Mouse (Mus musculus): ENCODE results near the gene Mmp17. TPM values are rescaled to one million over a fixed set of nuclear protein-coding genes. Genes with fewer than 3 reads are reported as not detected.
"Not testable (repeated sequence)": the region's sequence is repeated elsewhere in the genome, so short reads cannot be mapped to it uniquely, and the experiment has no call there.

Gene Mmp17
- polyA plus RNA-seq, 1 experiment from 2014 or later = 0.30 TPM

DNA sequence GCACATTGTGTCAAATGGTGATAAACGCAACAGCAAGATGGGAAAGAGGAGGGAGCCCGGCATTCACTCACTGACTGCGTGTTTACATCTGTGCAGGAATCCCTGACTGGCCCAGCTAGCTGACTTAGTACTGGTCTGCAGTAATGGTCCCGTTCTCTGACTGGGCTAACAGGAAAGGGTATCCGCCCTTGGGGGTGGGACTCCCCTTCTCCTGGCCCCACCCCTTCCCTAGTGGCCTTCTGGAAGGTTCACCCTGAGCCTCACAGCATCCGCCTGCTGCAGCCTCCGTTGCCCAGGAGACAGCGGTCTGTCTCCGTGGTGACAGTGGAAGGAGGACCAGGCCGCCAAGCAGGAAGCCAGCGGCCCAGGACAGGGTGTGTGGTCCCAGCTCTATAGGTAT, 6.9 kb downstream of the Mmp17 start:
- ATAC-seq (ENCODE audit: low read depth) (no peak), DNase-seq (no peak)
- H3K9me3 ChIP-seq (replicated peaks) = no peaks in the 10 kb centered on the region
- H3K4me2 ChIP-seq = no peak overlapping the region
- H3K4me1 ChIP-seq (replicated peaks) = peaks cover 17% of the 10 kb centered on the region
- WGBS (ENCODE audit: insufficient replicate concordance) = 17% methylated on average over 11 of the region's 11 CpGs
- H3K27me3 ChIP-seq = peaks cover 38% of the 10 kb centered on the region
- no peaks in the 10 kb centered on the region for H3K36me3 ChIP-seq
- no peak overlapping the region for H3K4me3 ChIP-seq (replicated peaks)
- H3K27ac ChIP-seq = no peak overlapping the region
- no peak overlapping the region for H3K9ac ChIP-seq

DNA sequence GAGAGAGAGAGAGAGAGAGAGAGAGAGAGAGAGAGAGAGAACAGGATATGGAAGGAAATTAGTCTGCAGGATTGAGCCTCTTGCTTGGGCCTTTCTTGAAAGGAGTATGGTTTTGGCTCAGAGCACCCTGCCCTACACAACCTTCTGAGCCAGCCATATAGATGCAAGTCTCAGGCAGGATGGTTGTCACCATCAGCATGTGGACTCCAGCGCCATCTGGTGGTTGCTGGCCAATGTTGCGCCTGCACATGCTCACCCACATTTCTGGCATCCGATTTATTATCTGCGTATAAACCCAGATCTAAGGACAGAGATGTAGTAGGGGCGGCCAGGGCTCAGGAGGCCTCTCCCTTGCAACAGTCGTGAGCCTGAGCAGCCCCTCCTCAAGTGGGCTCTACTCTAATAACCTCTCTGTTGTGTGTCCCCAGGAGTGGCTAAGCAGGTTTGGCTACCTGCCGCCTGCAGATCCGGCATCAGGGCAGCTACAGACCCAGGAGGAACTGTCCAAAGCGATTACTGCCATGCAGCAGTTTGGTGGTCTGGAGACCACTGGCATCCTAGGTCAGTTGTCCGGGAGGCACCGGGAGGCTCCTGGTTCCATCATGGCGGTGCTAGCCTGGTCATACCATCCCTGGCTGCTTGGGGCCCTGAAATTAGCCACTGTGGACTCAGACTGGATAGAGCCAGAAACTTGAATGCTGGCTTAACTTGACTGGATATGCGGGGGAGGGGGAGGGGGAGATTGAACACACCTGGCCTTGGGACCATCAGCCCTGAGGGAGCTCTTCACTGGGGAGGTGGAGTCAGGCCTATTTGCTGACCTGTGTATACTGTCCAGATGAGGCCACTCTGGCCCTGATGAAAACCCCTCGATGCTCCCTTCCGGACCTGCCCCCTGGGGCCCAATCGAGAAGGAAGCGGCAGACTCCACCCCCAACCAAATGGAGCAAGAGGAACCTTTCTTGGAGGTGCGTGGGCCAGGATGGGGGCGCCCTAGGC, 10.4 kb downstream of the Mmp17 start:
- no peak overlapping the region for H3K27ac ChIP-seq
- no peak overlapping the region for H3K4me3 ChIP-seq (replicated peaks)
- DNase-seq (peak; percentile 57), ATAC-seq (ENCODE audit: low read depth) (no peak)
- H3K9ac ChIP-seq = no peak overlapping the region
- 0 out of 2 replicates have a peak, but pooled peaks cover 9% of the 10 kb centered on the region for H3K27me3 ChIP-seq
- H3K4me2 ChIP-seq = no peak overlapping the region
- no peaks in the 10 kb centered on the region for H3K36me3 ChIP-seq
- H3K9me3 ChIP-seq (replicated peaks) = no peaks in the 10 kb centered on the region
- 35% methylated on average over 19 of the region's 19 CpGs for WGBS (ENCODE audit: insufficient replicate concordance)
- peaks cover 11% of the 10 kb centered on the region for H3K4me1 ChIP-seq (replicated peaks)

DNA sequence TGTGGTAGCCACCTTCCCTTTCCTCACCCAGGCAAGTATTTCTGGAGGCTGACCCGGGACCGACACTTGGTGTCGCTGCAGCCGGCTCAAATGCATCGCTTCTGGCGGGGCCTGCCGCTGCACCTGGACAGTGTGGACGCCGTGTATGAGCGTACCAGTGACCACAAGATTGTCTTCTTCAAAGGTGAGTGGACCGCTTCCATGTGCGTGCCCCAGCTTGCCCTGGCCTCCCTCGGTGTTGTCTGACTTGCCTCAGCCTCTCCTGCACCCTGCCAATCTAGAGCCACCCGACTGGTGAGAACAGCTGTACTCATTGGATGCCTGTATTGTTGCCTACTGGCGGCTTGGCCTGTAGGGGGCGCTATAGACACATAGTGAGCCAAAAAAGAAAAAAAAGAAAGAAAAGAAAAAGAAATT, 18.1 kb downstream of the Mmp17 start:
- no peak for DNase-seq
- ATAC-seq (ENCODE audit: low read depth) = no peak

DNA sequence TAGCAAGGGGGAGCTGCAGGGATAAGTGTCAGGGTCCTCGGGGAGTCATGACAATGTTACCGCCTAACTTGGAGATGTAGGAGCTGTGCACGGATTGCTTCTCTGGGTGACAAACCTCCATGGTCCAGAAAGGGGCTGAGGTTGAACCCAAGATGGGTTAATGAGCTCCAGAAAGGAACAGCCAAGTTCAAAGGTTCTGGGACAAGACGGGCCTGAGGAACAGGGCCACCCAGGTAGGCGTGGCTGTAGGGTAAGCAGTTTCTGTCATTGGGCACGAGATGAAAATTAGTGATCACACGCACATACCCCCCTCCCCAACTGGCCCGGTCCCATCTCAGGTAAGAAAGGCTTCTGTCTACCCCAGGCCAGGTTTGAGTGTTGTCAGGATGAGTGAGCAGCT, 23.5 kb downstream of the Mmp17 start:
- H3K27me3 ChIP-seq = no peaks in the 10 kb centered on the region
- no peak overlapping the region for H3K4me3 ChIP-seq (replicated peaks)
- ATAC-seq (ENCODE audit: low read depth) = no peak
- DNase-seq = no peak
- no peaks in the 10 kb centered on the region for H3K4me1 ChIP-seq (replicated peaks)
- 68% methylated on average over 8 of the region's 8 CpGs for WGBS (ENCODE audit: insufficient replicate concordance)
- no peak overlapping the region for H3K9ac ChIP-seq
- no peak overlapping the region for H3K27ac ChIP-seq
- H3K4me2 ChIP-seq = no peak overlapping the region
- no peaks in the 10 kb centered on the region for H3K36me3 ChIP-seq
- no peaks in the 10 kb centered on the region for H3K9me3 ChIP-seq (replicated peaks)

More for the DNA sequence above, 18.1 kb downstream of the Mmp17 start:
- no peaks in the 10 kb centered on the region for H3K36me3 ChIP-seq
- H3K9ac ChIP-seq = no peak overlapping the region
- no peaks in the 10 kb centered on the region for H3K9me3 ChIP-seq (replicated peaks)
- no peaks in the 10 kb centered on the region for H3K4me1 ChIP-seq (replicated peaks)
- H3K4me3 ChIP-seq (replicated peaks) = no peak overlapping the region
- H3K27ac ChIP-seq = no peak overlapping the region
- H3K27me3 ChIP-seq = no peaks in the 10 kb centered on the region
- H3K4me2 ChIP-seq = no peak overlapping the region
- WGBS (ENCODE audit: insufficient replicate concordance) = 51% methylated on average over 16 of the region's 16 CpGs

DNA sequence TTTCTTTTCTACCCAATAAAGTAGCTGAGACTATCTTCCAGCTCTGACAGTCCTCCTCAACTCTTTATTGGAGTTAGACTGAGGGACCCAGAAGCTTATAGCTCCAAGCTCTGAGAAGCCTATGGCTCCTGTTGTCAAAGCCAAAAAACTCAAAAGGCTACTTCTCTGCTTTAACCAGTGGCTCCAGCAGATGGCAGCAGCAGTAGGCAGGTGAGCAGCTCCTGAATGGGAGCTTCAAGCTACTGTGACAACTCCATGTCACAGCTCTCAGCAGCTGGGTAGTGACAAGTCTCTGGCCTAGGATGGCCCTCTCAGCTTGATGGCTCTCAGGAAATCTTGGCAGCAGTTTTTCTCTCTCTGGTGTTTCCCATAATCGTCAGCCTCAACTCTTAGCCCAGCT, 27.1 kb downstream of the Mmp17 start:
- H3K9ac ChIP-seq = no peak overlapping the region
- DNase-seq = peak; percentile 35
- H3K27me3 ChIP-seq = no peaks in the 10 kb centered on the region
- H3K4me1 ChIP-seq (replicated peaks) = no peaks in the 10 kb centered on the region
- H3K4me3 ChIP-seq (replicated peaks) = no peak overlapping the region
- no peaks in the 10 kb centered on the region for H3K9me3 ChIP-seq (replicated peaks)
- no peak overlapping the region for H3K4me2 ChIP-seq
- no peak for ATAC-seq (ENCODE audit: low read depth)
- no peak overlapping the region for H3K27ac ChIP-seq
- WGBS (ENCODE audit: insufficient replicate concordance) = 13% methylated on average over 1 of the region's 1 CpGs
- H3K36me3 ChIP-seq = no peaks in the 10 kb centered on the region

DNA sequence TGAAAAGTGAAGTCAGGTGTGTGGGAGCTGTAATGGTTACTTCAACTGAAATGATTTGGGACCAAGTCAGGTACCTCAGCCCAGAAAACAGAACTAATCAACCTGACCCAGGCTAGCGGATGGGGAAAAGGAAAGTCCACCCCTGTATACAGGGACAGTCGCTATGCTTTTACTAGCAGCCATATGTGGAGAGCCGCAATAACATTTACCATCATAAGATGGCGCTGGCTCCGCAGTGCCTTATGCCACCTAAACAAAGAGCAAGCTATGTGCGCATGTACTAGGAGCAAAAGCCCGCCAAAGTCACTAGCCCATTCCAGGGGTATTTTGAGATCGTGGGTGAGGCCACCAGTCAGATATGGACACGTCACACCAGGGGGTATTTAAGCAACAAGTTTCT, 36.6 kb downstream of the Mmp17 start:
- H3K27ac ChIP-seq; H3K36me3 ChIP-seq; H3K4me1 ChIP-seq (replicated peaks); H3K9me3 ChIP-seq (replicated peaks); H3K4me2 ChIP-seq; H3K4me3 ChIP-seq (replicated peaks); H3K27me3 ChIP-seq; H3K9ac ChIP-seq; DNase-seq: not testable (repeated sequence)
- WGBS (ENCODE audit: insufficient replicate concordance) = 39% methylated on average over 9 of the region's 9 CpGs
- 0 out of 2 replicates have a peak, but pooled peaks have one; percentile 15 for ATAC-seq (ENCODE audit: low read depth)

DNA sequence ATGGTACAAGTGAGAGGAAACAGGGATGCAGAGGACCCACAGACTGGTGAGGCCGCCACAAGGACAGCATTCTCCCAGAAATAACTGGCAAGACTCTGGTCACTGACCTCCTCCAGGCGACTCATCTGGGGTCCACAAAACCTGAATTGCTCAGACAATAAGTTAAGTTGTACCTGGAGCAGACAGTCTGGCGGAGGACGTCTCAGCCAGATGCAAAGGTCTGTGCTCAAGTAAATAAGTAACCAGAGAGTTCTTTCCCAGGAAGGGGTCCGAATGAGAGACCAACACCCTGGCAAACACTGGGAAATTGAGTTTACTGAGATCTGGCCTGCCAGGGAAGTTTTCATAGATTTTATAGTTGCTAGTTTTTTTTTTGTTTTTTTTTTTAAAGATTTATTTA, 37.4 kb downstream of the Mmp17 start:
- Histone ChIP-seq H3K27me3 (no peaks in the 10 kb centered on the region), H3K4me2 (0 out of 2 replicates have a peak overlapping the region, but pooled peaks have one; percentile 17), H3K9ac (no peak overlapping the region), H3K9me3 (replicated peaks) (no peaks in the 10 kb centered on the region), H3K27ac (no peak overlapping the region), H3K4me1 (replicated peaks) (no peaks in the 10 kb centered on the region; the same call in 1 of the 2 replicates), H3K36me3 (no peaks in the 10 kb centered on the region), H3K4me3 (replicated peaks) (no peak overlapping the region)
- DNase-seq (no peak), ATAC-seq (ENCODE audit: low read depth) (no peak)
- 53% methylated on average over 5 of the region's 5 CpGs for WGBS (ENCODE audit: insufficient replicate concordance)

DNA sequence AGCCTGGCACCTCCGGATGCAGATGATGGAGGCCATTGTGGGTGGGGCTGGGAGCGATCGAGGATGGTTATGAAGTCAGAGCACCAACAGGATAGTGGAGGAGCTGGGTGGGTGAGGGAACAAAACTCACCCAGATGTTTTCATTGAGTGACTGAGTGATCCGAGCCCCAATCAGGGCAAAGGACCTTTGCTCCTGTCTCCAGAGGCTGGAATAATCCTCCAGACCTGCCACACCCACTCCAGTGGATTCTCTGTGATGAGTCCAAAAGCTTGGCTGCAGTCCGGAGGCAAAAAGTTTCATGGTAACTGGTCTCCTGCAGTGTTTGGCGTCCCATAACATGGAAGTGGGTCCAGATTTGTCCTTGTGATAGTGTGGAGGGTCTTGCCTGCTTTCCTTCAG, 42.1 kb downstream of the Mmp17 start:
- H3K27me3 ChIP-seq = no peaks in the 10 kb centered on the region
- no peaks in the 10 kb centered on the region for H3K36me3 ChIP-seq
- no peak for ATAC-seq (ENCODE audit: low read depth)
- H3K4me2 ChIP-seq = no peak overlapping the region
- H3K9me3 ChIP-seq (replicated peaks) = no peaks in the 10 kb centered on the region
- WGBS (ENCODE audit: insufficient replicate concordance) = 66% methylated on average over 6 of the region's 6 CpGs
- no peak overlapping the region for H3K9ac ChIP-seq
- H3K27ac ChIP-seq = no peak overlapping the region
- no peaks in the 10 kb centered on the region; the same call in 1 of the 2 replicates for H3K4me1 ChIP-seq (replicated peaks)
- no peak for DNase-seq
- H3K4me3 ChIP-seq (replicated peaks) = no peak overlapping the region

DNA sequence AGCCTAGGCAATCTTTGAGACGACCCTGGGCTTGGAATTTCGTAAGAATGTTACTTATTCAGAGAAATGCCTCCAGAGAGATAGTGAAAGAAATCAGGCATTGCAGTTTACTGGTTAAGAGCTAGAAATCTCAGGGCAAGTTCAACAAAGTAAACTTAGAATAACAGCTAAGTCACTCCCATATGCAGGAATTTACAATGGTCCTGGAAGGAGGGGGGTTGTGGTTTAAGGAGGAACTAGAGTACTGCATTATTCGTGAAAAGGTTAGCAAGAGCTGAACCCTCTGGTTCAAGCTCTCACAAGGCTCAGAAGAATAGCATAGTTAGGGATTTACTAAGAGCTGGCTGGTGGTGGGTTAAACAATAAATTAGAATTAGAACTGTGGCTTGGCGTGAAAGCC, 42.6 kb downstream of the Mmp17 start:
- ATAC-seq (ENCODE audit: low read depth); H3K4me2 ChIP-seq; H3K36me3 ChIP-seq; H3K27me3 ChIP-seq; H3K9me3 ChIP-seq (replicated peaks); H3K4me1 ChIP-seq (replicated peaks); H3K4me3 ChIP-seq (replicated peaks); H3K27ac ChIP-seq; DNase-seq; H3K9ac ChIP-seq: not testable (repeated sequence)
- 54% methylated on average over 4 of the region's 4 CpGs for WGBS (ENCODE audit: insufficient replicate concordance)

DNA sequence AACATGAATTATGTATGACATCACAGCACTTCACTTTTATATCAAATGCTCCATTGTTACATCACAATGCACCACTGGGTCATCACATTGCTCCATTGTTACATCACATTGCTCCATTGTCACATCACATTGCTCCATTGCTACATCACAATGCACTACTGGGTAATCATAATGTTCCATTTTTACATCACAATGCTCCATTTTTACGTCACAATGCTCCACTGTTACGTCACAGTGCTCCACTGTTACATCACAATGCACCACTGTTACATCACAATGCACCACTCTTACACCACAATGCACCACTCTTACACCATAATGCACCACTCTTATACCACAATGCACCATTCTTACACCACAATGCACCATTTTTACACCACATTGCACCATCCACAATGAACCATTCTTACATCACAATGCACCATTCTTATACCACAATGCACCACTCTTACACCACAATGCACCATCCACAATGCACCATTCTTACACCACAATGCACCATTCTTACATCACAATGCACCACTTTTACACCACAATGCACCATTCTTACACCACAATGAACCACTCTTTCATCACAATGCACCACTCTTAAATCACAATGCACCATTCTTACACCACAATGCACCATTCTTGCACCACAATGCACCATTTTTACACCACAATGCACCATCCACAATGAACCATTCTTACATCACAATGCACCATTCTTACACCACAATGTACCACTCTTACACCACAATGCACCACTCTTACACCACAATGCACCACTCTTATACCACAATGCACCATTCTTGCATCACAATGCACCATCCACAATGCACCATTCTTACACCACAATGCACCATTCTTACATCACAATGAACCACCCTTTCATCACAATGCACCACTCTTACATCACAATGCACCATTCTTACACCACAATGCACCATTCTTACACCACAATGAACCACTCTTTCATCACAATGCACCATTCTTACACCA, 48.6 kb downstream of the Mmp17 start:
- H3K27me3 ChIP-seq; H3K4me1 ChIP-seq (replicated peaks); ATAC-seq (ENCODE audit: low read depth); H3K36me3 ChIP-seq; H3K9ac ChIP-seq; H3K4me2 ChIP-seq; H3K27ac ChIP-seq; DNase-seq; H3K9me3 ChIP-seq (replicated peaks); H3K4me3 ChIP-seq (replicated peaks): not testable (repeated sequence)
- WGBS (ENCODE audit: insufficient replicate concordance) = 65% methylated on average over 2 of the region's 2 CpGs

DNA sequence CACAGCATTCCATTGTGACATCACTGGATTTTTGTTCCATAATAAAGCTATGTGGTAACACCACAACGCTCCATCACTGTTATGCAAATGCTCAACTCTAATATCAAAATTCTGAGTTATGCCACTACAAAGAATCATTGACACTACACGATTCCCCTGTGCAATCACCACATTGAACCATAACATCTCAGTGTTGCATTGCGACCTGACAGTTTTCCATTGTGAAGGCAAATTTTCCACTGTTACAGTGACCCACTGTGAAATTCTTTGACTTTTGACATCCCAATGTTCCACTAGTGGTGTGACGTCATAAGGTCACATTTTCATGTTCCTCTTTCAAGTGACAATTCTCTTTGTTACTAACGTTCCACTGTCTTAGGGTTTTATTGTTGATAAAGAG, 66.9 kb downstream of the Mmp17 start:
- no peaks in the 10 kb centered on the region for H3K9me3 ChIP-seq (replicated peaks)
- H3K9ac ChIP-seq = no peak overlapping the region
- H3K4me3 ChIP-seq (replicated peaks) = no peak overlapping the region
- DNase-seq = no peak
- H3K27me3 ChIP-seq = no peaks in the 10 kb centered on the region
- no peak overlapping the region for H3K27ac ChIP-seq
- H3K36me3 ChIP-seq = no peaks in the 10 kb centered on the region
- no peaks in the 10 kb centered on the region for H3K4me1 ChIP-seq (replicated peaks)
- WGBS (ENCODE audit: insufficient replicate concordance) = 72% methylated on average over 5 of the region's 5 CpGs
- H3K4me2 ChIP-seq = no peak overlapping the region
- ATAC-seq (ENCODE audit: low read depth) = no peak

All from liver, embryonic 13.5 days (tissue).